Mouse (Mus musculus): ENCODE results near the gene Hint1. TPM values are rescaled to one million over a fixed set of nuclear protein-coding genes. Genes with fewer than 3 reads are reported as not detected.

Gene Hint1
- polyA plus RNA-seq (2014; fragmentation: Nextera tagmentation; extraction: Ambion mirVana) = 757 and 875 TPM in 2 replicates

DNA sequence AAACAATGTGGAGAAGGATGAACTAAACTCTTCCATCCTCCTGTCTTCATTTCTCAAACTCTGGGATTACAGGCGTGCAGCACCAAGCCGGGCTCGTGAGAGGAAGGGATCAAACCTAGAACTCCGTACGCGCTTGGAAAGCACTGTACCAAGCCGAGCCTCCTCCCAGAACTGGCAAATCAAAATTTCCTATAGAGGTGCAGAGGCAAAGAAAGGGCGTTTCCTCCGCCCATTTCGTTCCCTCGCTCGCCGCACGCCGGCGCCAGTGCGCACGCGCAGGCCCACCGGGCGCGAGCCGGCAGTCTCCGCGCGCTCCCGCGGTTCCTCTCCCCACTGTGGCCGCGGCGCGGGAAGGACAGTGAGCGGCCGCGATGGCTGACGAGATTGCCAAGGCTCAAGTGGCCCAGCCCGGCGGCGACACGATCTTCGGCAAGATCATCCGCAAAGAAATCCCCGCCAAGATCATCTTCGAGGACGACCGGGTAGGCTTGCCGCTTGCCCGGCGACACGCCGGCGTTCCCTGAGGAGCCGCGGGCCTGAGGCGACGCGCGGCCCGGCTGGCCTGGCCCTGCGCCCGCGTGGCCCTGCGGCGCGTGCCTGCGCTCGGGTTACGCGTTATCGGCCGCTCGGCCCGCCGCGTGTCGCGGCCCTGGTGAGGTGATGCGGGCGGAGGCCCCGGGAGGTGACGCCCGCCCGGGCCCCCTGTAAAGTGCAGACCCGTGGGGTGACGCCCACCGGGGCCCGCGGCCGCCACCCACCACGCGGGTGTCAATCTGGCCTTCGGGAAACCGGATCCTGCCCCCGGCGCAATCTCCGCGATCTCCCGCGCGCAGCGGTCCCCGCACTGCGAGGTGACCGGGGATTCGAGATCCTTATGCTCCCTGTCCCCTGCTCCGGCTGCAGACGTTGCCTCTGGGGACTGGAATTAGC, at the start of gene Hint1:
Gene Hint1, plus strand, starts transcription at position 265 of the 930 bp plus-strand sequence.
- peak within 1 kb of the TSS; percentile 87 for H3K27ac ChIP-seq (ENCODE audit: low read depth, low read length)
- WGBS = under 1% methylated on average over 96 of the region's 107 CpGs
- peak within 1 kb of the TSS; percentile 90 for H3K4me3 ChIP-seq (ENCODE audit: low read depth, low read length)
- peak within 1 kb of the TSS; percentile 53 for H3K4me2 ChIP-seq (ENCODE audit: low read length)
- DNase-seq (ENCODE audit: low spot score) = peak; percentile 94
- H3K36me3 ChIP-seq (ENCODE audit: control insufficient read depth, insufficient read depth, low read length) = peaks cover 21% of the 10 kb centered on the region
- no peaks in the 10 kb centered on the region for H3K27me3 ChIP-seq (replicated peaks; ENCODE audit: control insufficient read depth, insufficient read depth, low read length)
- peak within 1 kb of the TSS; percentile 98 for H3K9ac ChIP-seq (ENCODE audit: low read length)
- peak; percentile 84 for ATAC-seq
- no peaks in the 10 kb centered on the region for H3K9me3 ChIP-seq (replicated peaks; ENCODE audit: control insufficient read depth, low read length)
- H3K4me1 ChIP-seq (ENCODE audit: control insufficient read depth, insufficient read depth, low read length) = peaks cover 13% of the 10 kb centered on the region

DNA sequence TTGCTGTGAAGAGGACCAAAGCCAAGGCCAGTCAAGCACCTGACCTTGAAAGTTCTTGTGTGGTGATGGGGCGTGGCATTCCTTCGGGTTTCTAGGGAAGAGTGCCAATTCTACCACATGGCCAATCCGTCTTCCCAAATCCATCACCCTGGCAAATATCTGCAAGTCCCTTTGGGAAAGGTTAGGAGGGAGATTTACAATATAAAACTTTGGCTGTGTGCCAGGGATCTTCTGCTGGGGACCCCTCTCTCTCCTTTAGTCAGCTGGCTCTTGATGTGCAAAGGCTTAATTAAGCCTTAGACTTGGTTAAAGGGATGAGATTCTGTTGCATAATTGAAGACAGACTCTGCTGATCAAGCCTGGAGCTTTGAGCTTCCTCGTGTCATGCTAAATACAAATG, 48.7 kb upstream of the Hint1 start:
- Histone ChIP-seq H3K9ac (ENCODE audit: low read length) (no peak overlapping the region), H3K27ac (ENCODE audit: low read depth, low read length) (no peak overlapping the region), H3K4me1 (ENCODE audit: control insufficient read depth, insufficient read depth, low read length) (peaks cover 8% of the 10 kb centered on the region; the same call in 1 of the 2 replicates), H3K27me3 (replicated peaks; ENCODE audit: control insufficient read depth, insufficient read depth, low read length) (no peaks in the 10 kb centered on the region), H3K4me3 (ENCODE audit: low read depth, low read length) (no peak overlapping the region), H3K36me3 (ENCODE audit: control insufficient read depth, insufficient read depth, low read length) (no peaks in the 10 kb centered on the region), H3K4me2 (ENCODE audit: low read length) (no peak overlapping the region), H3K9me3 (replicated peaks; ENCODE audit: control insufficient read depth, low read length) (no peaks in the 10 kb centered on the region)
- ATAC-seq (no peak), DNase-seq (ENCODE audit: low spot score) (peak; percentile 36)
- 52% methylated on average over 4 of the region's 4 CpGs for WGBS

DNA sequence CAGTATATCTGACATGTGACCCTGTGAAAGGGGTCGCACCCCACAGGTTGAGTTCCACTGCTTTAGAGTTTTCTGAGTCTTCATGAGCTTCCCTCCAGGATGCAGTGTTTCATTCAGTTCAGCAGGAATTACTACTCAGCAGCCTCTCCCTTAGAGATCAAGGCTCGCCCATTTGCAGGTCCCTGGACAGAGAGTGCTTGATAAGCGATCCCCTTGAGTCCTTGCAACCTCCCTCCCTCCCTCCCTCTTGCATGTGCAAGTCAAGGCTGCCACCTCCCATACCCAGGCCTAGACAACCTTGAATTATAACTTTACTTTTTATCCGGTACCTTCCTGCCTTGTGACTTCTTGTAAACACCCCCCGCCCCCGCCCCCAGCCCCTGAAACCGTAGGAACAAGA, 46.7 kb upstream of the Hint1 start:
- Histone ChIP-seq H3K4me2 (ENCODE audit: low read length) (no peak overlapping the region), H3K27ac (ENCODE audit: low read depth, low read length) (no peak overlapping the region), H3K4me3 (ENCODE audit: low read depth, low read length) (no peak overlapping the region), H3K9ac (ENCODE audit: low read length) (no peak overlapping the region), H3K36me3 (ENCODE audit: control insufficient read depth, insufficient read depth, low read length) (no peaks in the 10 kb centered on the region), H3K4me1 (ENCODE audit: control insufficient read depth, insufficient read depth, low read length) (peaks cover 3% of the 10 kb centered on the region; the same call in 1 of the 2 replicates), H3K27me3 (replicated peaks; ENCODE audit: control insufficient read depth, insufficient read depth, low read length) (no peaks in the 10 kb centered on the region), H3K9me3 (replicated peaks; ENCODE audit: control insufficient read depth, low read length) (no peaks in the 10 kb centered on the region)
- WGBS = 69% methylated on average over 7 of the region's 7 CpGs
- ATAC-seq (no peak), DNase-seq (ENCODE audit: low spot score) (no peak)

DNA sequence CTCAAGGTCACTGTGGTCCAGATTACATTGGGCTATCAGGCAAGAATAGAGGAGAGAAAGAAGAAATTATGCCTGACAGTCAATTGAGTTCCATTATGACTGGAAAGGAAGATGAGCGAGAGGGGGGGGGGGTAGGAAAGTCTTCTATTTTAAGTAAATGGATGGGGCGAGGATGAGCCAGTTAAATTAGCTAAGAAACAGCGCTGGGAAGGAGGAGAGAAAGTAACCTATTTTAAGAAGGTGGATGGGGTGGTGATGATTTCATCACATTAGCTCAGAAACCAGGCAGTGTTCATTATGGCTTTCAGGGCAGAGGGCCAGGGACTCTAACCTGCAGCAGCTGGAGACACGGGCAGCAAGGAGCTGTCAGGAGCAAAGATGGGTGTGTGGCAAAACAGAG, 42.7 kb upstream of the Hint1 start:
- Histone ChIP-seq H3K4me1 (ENCODE audit: control insufficient read depth, insufficient read depth, low read length) (peaks cover 3% of the 10 kb centered on the region; the same call in 1 of the 2 replicates), H3K4me2 (ENCODE audit: low read length) (no peak overlapping the region), H3K9ac (ENCODE audit: low read length) (no peak overlapping the region), H3K9me3 (replicated peaks; ENCODE audit: control insufficient read depth, low read length) (no peaks in the 10 kb centered on the region; the same call in 1 of the 2 replicates), H3K36me3 (ENCODE audit: control insufficient read depth, insufficient read depth, low read length) (no peaks in the 10 kb centered on the region), H3K27ac (ENCODE audit: low read depth, low read length) (no peak overlapping the region), H3K4me3 (ENCODE audit: low read depth, low read length) (no peak overlapping the region), H3K27me3 (replicated peaks; ENCODE audit: control insufficient read depth, insufficient read depth, low read length) (no peaks in the 10 kb centered on the region)
- no peak for ATAC-seq
- no peak for DNase-seq (ENCODE audit: low spot score)
- WGBS = 86% methylated on average over 4 of the region's 4 CpGs

DNA sequence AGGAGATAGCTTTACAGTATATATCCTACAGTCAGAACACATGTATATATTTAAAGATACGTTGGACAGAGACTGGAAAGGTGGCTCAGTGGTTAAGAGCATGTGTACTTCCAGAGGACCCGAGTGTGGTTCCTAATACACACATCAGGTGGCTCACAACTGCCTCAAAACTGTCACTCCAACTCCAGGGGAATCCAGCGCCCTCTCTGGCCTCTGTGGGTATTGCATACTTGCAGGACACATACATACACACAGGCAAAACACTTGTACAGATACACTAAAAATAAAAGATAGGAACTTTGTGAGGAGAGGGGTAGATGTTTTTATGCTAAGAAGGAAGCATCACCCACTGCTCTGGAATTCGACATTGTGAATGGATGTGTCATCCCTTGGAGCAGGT, 40.4 kb upstream of the Hint1 start:
- Histone ChIP-seq H3K9ac (ENCODE audit: low read length) (no peak overlapping the region), H3K36me3 (ENCODE audit: control insufficient read depth, insufficient read depth, low read length) (no peaks in the 10 kb centered on the region), H3K27ac (ENCODE audit: low read depth, low read length) (no peak overlapping the region), H3K9me3 (replicated peaks; ENCODE audit: control insufficient read depth, low read length) (no peaks in the 10 kb centered on the region; the same call in 1 of the 2 replicates), H3K27me3 (replicated peaks; ENCODE audit: control insufficient read depth, insufficient read depth, low read length) (no peaks in the 10 kb centered on the region), H3K4me2 (ENCODE audit: low read length) (no peak overlapping the region), H3K4me3 (ENCODE audit: low read depth, low read length) (no peak overlapping the region), H3K4me1 (ENCODE audit: control insufficient read depth, insufficient read depth, low read length) (peaks cover under 1% of the 10 kb centered on the region; the same call in 1 of the 2 replicates)
- no peak for ATAC-seq
- DNase-seq (ENCODE audit: low spot score) = no peak
- 80% methylated on average over 4 of the region's 4 CpGs for WGBS

DNA sequence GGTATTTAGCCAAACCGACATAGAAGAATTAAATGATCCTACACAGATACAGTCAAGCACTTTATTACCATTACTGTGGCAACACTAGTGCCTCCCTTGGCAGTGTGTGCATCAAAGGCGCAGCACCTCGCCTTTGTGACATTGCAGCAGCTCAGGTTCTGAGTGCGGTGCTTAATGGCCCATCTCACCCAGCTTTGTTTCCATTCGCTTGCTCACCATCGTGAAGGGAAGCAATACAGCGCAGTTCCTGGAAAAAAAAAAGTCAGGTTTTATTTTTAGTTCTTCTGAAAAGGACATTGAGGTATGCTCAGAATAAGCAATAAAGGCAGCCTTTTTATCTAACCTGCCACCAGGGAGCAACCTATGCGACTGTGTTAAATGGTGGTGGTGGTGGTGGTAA, 39.4 kb upstream of the Hint1 start:
- WGBS = 91% methylated on average over 8 of the region's 8 CpGs
- Histone ChIP-seq H3K4me1 (ENCODE audit: control insufficient read depth, insufficient read depth, low read length) (no peaks in the 10 kb centered on the region), H3K9ac (ENCODE audit: low read length) (no peak overlapping the region), H3K36me3 (ENCODE audit: control insufficient read depth, insufficient read depth, low read length) (no peaks in the 10 kb centered on the region), H3K4me3 (ENCODE audit: low read depth, low read length) (no peak overlapping the region), H3K27ac (ENCODE audit: low read depth, low read length) (no peak overlapping the region), H3K27me3 (replicated peaks; ENCODE audit: control insufficient read depth, insufficient read depth, low read length) (no peaks in the 10 kb centered on the region), H3K4me2 (ENCODE audit: low read length) (no peak overlapping the region), H3K9me3 (replicated peaks; ENCODE audit: control insufficient read depth, low read length) (no peaks in the 10 kb centered on the region; the same call in 1 of the 2 replicates)
- no peak for DNase-seq (ENCODE audit: low spot score)
- no peak for ATAC-seq

DNA sequence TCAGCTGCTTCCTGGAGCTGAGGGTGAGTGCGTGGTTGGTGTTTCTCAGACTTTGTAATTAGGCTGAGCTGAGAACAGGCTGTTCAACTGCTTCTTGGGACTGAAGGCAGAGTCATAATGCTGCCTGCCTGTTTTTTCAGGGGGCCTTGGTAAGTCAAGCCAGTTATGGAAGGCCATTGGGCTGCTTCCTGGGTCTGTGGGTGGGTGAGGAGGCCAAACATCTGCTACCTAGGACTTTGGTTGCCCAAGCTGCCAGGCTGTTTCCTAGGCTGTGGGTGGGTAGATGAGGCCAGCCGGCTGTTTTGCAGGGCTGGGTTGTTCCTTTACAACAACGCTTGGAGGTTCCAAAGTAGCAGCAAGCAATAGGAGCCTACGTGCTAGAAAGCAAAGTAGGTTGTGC, 32.4 kb upstream of the Hint1 start:
- 96% methylated on average over 4 of the region's 4 CpGs for WGBS
- no peak overlapping the region for H3K4me2 ChIP-seq (ENCODE audit: low read length)
- ATAC-seq = no peak
- H3K4me3 ChIP-seq (ENCODE audit: low read depth, low read length) = no peak overlapping the region
- no peaks in the 10 kb centered on the region for H3K36me3 ChIP-seq (ENCODE audit: control insufficient read depth, insufficient read depth, low read length)
- no peaks in the 10 kb centered on the region for H3K27me3 ChIP-seq (replicated peaks; ENCODE audit: control insufficient read depth, insufficient read depth, low read length)
- no peak for DNase-seq (ENCODE audit: low spot score)
- H3K9me3 ChIP-seq (replicated peaks; ENCODE audit: control insufficient read depth, low read length) = no peaks in the 10 kb centered on the region
- no peak overlapping the region for H3K9ac ChIP-seq (ENCODE audit: low read length)
- no peaks in the 10 kb centered on the region for H3K4me1 ChIP-seq (ENCODE audit: control insufficient read depth, insufficient read depth, low read length)
- H3K27ac ChIP-seq (ENCODE audit: low read depth, low read length) = no peak overlapping the region

DNA sequence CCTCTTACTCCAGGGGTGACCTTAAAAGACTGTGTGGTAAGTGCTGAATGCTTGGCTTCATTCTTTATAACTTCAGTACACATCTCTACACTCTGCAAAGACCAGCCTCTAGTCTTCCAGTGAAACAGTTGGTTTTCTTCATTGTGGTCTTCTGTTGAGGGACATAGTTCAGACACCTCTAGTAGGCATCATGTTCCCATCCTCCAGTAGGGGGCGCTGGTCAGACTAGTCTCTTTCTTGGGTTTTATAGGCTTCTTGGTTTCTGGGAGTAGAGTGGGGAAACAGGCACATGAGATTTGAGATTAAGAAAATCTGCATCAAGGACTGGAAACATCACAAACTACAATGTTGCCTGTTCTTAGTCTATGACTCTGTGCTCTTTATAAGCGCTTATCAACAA, 31.6 kb upstream of the Hint1 start:
- DNase-seq (ENCODE audit: low spot score) (no peak), ATAC-seq (no peak)
- H3K36me3 ChIP-seq (ENCODE audit: control insufficient read depth, insufficient read depth, low read length) = no peaks in the 10 kb centered on the region
- 57% methylated on average over 2 of the region's 2 CpGs for WGBS
- no peak overlapping the region for H3K9ac ChIP-seq (ENCODE audit: low read length)
- no peaks in the 10 kb centered on the region for H3K27me3 ChIP-seq (replicated peaks; ENCODE audit: control insufficient read depth, insufficient read depth, low read length)
- H3K27ac ChIP-seq (ENCODE audit: low read depth, low read length) = no peak overlapping the region
- H3K9me3 ChIP-seq (replicated peaks; ENCODE audit: control insufficient read depth, low read length) = no peaks in the 10 kb centered on the region
- no peak overlapping the region for H3K4me2 ChIP-seq (ENCODE audit: low read length)
- H3K4me1 ChIP-seq (ENCODE audit: control insufficient read depth, insufficient read depth, low read length) = no peaks in the 10 kb centered on the region
- H3K4me3 ChIP-seq (ENCODE audit: low read depth, low read length) = no peak overlapping the region

DNA sequence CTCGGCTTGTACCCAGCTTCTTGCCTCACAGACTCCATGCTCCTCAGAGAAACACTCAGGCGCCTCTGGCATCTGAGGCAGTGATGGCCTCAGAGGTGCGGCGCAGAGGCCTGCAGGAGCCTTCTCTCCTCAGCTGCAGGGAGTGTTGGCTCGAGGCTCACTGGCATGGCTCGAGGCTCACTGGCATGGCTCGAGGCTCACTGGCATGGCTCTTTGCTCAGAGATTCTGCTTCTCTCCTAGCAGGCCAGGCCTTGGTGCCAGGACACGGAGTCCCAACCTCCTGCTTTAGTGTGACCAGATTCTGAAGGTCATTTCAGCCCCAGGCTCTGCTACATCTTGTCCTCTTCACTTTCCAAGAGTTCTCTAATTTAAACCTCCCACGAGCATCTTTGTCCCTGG, 30.1 kb upstream of the Hint1 start:
- no peak for DNase-seq (ENCODE audit: low spot score)
- Histone ChIP-seq H3K4me1 (ENCODE audit: control insufficient read depth, insufficient read depth, low read length) (no peaks in the 10 kb centered on the region), H3K9me3 (replicated peaks; ENCODE audit: control insufficient read depth, low read length) (no peaks in the 10 kb centered on the region), H3K4me3 (ENCODE audit: low read depth, low read length) (no peak overlapping the region), H3K27ac (ENCODE audit: low read depth, low read length) (no peak overlapping the region), H3K36me3 (ENCODE audit: control insufficient read depth, insufficient read depth, low read length) (no peaks in the 10 kb centered on the region), H3K4me2 (ENCODE audit: low read length) (no peak overlapping the region), H3K27me3 (replicated peaks; ENCODE audit: control insufficient read depth, insufficient read depth, low read length) (no peaks in the 10 kb centered on the region), H3K9ac (ENCODE audit: low read length) (no peak overlapping the region)
- WGBS = 78% methylated on average over 9 of the region's 9 CpGs
- no peak for ATAC-seq

Data from forebrain, embryonic 14.5 days (tissue).